Mouse (Mus musculus) right cerebral cortex, postnatal 36 days (tissue): ENCODE measurements around the gene Best2.
A peak's percentile ranks its signal among the peaks of the same experiment; 100 is the strongest.

Source experiments
- DNase-seq, 2 experiments: peaks; one replicate each; pipeline ENCODE4 v3.0.0; 2022; ENCODE audit warnings: low spot score in 2 of 2, mixed read lengths in 1 of 2

Gene Best2

GRCm38 (mm10) chr8:84982499-84983011 lies 31.8 kb downstream of the Best2 start:
- no peak for DNase-seq

- DNase-seq: no peak
These were observed 32.5 kb downstream of the Best2 start for GRCm38 (mm10) chr8:84981644-84982498.

GRCm38 (mm10) chr8:84980622-84981358 lies 33.5 kb downstream of the Best2 start:
- DNase-seq: no peak

GRCm38 (mm10) chr8:84979599-84980421 lies 34.5 kb downstream of the Best2 start:
- DNase-seq: peak; percentile 91

GRCm38 (mm10) chr8:84978248-84978940 lies 35.9 kb downstream of the Best2 start, which contains the start of gene Junb:
Junb (minus strand) TSS chr8:84978718.
- peak; percentile 95 to 97 for DNase-seq

- DNase-seq: peak; percentile 60 to 64
These were observed 36.7 kb downstream of the Best2 start for GRCm38 (mm10) chr8:84977435-84978247.

- no peak for DNase-seq
These were observed 37.4 kb downstream of the Best2 start for GRCm38 (mm10) chr8:84976763-84977434.

- DNase-seq: peak; percentile 92 to 94
These were observed 38.1 kb downstream of the Best2 start for GRCm38 (mm10) chr8:84976031-84976762.

GRCm38 (mm10) chr8:84975434-84975833 lies 38.9 kb downstream of the Best2 start:
- no peak for DNase-seq

GRCm38 (mm10) chr8:84974543-84975142 lies 39.7 kb downstream of the Best2 start:
- no peak for DNase-seq

- no peak for DNase-seq
These were observed 40.4 kb downstream of the Best2 start for GRCm38 (mm10) chr8:84973803-84974542.

GRCm38 (mm10) chr8:84973079-84973478 lies 41.3 kb downstream of the Best2 start:
- no peak for DNase-seq

- no peak for DNase-seq
These were observed 43.4 kb downstream of the Best2 start for GRCm38 (mm10) chr8:84970913-84971312.

GRCm38 (mm10) chr8:84970135-84970790 lies 44.1 kb downstream of the Best2 start:
- no peak for DNase-seq

GRCm38 (mm10) chr8:84969241-84970134 lies 44.8 kb downstream of the Best2 start, which contains the start of the genes Gm49661, Prdx2 and Rnaseh2a:
Gm49661 (minus strand) TSS chr8:84969433.
Prdx2 (plus strand) TSS chr8:84969587.
Rnaseh2a (minus strand) TSS chr8:84969767.
- DNase-seq: peak in 1 of 2 experiments; percentile 64

GRCm38 (mm10) chr8:84968650-84969049 lies 45.7 kb downstream of the Best2 start:
- DNase-seq: no peak
